Mouse (Mus musculus) lung, embryonic 16.5 days (tissue): ENCODE results near the gene Klk1b5. TPM values are rescaled to one million over a fixed set of nuclear protein-coding genes. Genes with fewer than 3 reads are reported as not detected.
"Not testable (repeated sequence)": the region's sequence is repeated elsewhere in the genome, so short reads cannot be mapped to it uniquely, and the experiment has no call there.

ENCODE experiments used
- ATAC-seq: fragments of 200-750 bp; cut with Nextera tagmentation; 2 replicates; pipeline ENCODE4 v1.8.0; 2017; ENCODE audit warnings: low read depth, mild to moderate bottlenecking, moderate library complexity
- H3K27ac ChIP-seq: fragments of 300-500 bp; sonication (generic); 2 replicates; pipeline ENCODE4 v1.5.1; 2014; ENCODE audit warnings: mild to moderate bottlenecking, control low read depth, low read length
- H3K27me3 ChIP-seq: fragments of 300-500 bp; sonication (generic); 2 replicates; pipeline ENCODE4 v1.6.1; 2014; ENCODE audit warnings: low read depth, low read length, mixed read lengths; ENCODE audit not compliant: control insufficient read depth, insufficient read depth
- H3K36me3 ChIP-seq: fragments of 300-500 bp; sonication (generic); 2 replicates; pipeline ENCODE4 v1.6.1; 2014; ENCODE audit warnings: low read length; ENCODE audit not compliant: control insufficient read depth, insufficient read depth
- H3K4me1 ChIP-seq: fragments of 300-500 bp; sonication (generic); replicated peaks from 2 replicates; pipeline ENCODE4 v1.6.1; 2014; ENCODE audit warnings: low read length, mixed read lengths; ENCODE audit not compliant: control insufficient read depth, insufficient read depth
- H3K4me2 ChIP-seq: fragments of 300-500 bp; sonication (generic); 2 replicates; pipeline ENCODE4 v1.6.1; 2014; ENCODE audit warnings: low read depth, low read length, control low read depth
- H3K4me3 ChIP-seq: fragments of 300-500 bp; sonication (generic); 2 replicates; pipeline ENCODE4 v1.5.1; 2014; ENCODE audit warnings: mild to moderate bottlenecking, low read length, control low read depth
- H3K9ac ChIP-seq: fragments of 300-500 bp; sonication (generic); 2 replicates; pipeline ENCODE4 v1.6.1; 2014; ENCODE audit warnings: low read length, control low read depth
- H3K9me3 ChIP-seq: fragments of 300-500 bp; sonication (generic); 2 replicates; pipeline ENCODE4 v1.6.1; 2016; ENCODE audit warnings: low read length; ENCODE audit not compliant: control insufficient read depth
- WGBS: fragments of 180-500 bp; shearing (Covaris S2); extraction: QIAGEN DNeasy Blood & Tissue Kit; methylation state at CpG from one replicate; pipeline ENCODE4 v1.1.7; 2014; 5-methylcytosine and 5-hydroxymethylcytosine counted together
- polyA plus RNA-seq: library from polyadenylated mRNA; unstranded; fragments of >200 nt; fragmentation: Nextera tagmentation; extraction: Ambion mirVana; gene quantifications from 2 replicates; pipeline ENCODE4 v1.2.1, GENCODE M21; 2015

Klk1b5 gene
- polyA plus RNA-seq: not detected in 2 replicates

GRCm38 (mm10) chr7:44215645-44216044 lies at the start of gene Klk1b5:
Gene Klk1b5, plus strand, starts transcription at chr7:44215945.
- Histone ChIP-seq H3K4me3 (no peak within 1 kb of the TSS), H3K4me2 (no peak within 1 kb of the TSS), H3K9me3 (no peaks in the 10 kb centered on the region), H3K27ac (no peak within 1 kb of the TSS), H3K9ac (no peak within 1 kb of the TSS), H3K27me3 (no peaks in the 10 kb centered on the region), H3K4me1 (no peaks in the 10 kb centered on the region), H3K36me3 (no peaks in the 10 kb centered on the region)
- no peak for ATAC-seq
- WGBS: 76% methylated on average over 1 of the region's 1 CpGs

- no peak for ATAC-seq
- H3K4me3 ChIP-seq: no peak overlapping the region
- H3K9ac ChIP-seq: no peak overlapping the region
- no peaks in the 10 kb centered on the region for H3K36me3 ChIP-seq
- WGBS: 56% methylated on average over 9 of the region's 9 CpGs
- no peaks in the 10 kb centered on the region for H3K9me3 ChIP-seq
- H3K27ac ChIP-seq: no peak overlapping the region
- H3K4me1 ChIP-seq: no peaks in the 10 kb centered on the region
- no peak overlapping the region for H3K4me2 ChIP-seq
- no peaks in the 10 kb centered on the region for H3K27me3 ChIP-seq
Observed at GRCm38 (mm10) chr7:44179299-44180045, 36.3 kb upstream of the Klk1b5 start.

- not testable (repeated sequence) for H3K4me1 ChIP-seq, H3K4me2 ChIP-seq, H3K27ac ChIP-seq, H3K27me3 ChIP-seq, H3K9ac ChIP-seq, H3K4me3 ChIP-seq, ATAC-seq, H3K9me3 ChIP-seq, H3K36me3 ChIP-seq
- WGBS: 48% methylated on average over 8 of the region's 8 CpGs
Observed at GRCm38 (mm10) chr7:44186516-44186915, 29.2 kb upstream of the Klk1b5 start.

- not testable (repeated sequence) for H3K9ac ChIP-seq, H3K4me2 ChIP-seq, ATAC-seq, H3K4me3 ChIP-seq, H3K9me3 ChIP-seq, H3K36me3 ChIP-seq, H3K4me1 ChIP-seq, H3K27ac ChIP-seq, H3K27me3 ChIP-seq
Observed at GRCm38 (mm10) chr7:44187936-44188335, 27.8 kb upstream of the Klk1b5 start, which contains the start of gene Klk1b24. Gene Klk1b24, plus strand, starts transcription at chr7:44188236.

GRCm38 (mm10) chr7:44193466-44193865 lies 22.3 kb upstream of the Klk1b5 start:
- not testable (repeated sequence) for ATAC-seq

GRCm38 (mm10) chr7:44197891-44198290 lies 17.9 kb upstream of the Klk1b5 start, which contains the start of gene Klk1b3:
Gene Klk1b3, plus strand, starts transcription at chr7:44198191.
- Histone ChIP-seq H3K27ac (no peak within 1 kb of the TSS), H3K27me3 (no peaks in the 10 kb centered on the region), H3K4me1 (no peaks in the 10 kb centered on the region), H3K4me2 (no peak within 1 kb of the TSS), H3K9me3 (no peaks in the 10 kb centered on the region), H3K4me3 (no peak within 1 kb of the TSS), H3K9ac (no peak within 1 kb of the TSS), H3K36me3 (no peaks in the 10 kb centered on the region)
- 52% methylated on average over 3 of the region's 3 CpGs for WGBS
- ATAC-seq: no peak

More at GRCm38 (mm10) chr7:44193466-44193865, 22.3 kb upstream of the Klk1b5 start:
- not testable (repeated sequence) for H3K9me3 ChIP-seq, H3K36me3 ChIP-seq, H3K4me2 ChIP-seq, H3K9ac ChIP-seq, H3K27ac ChIP-seq, H3K4me3 ChIP-seq, H3K27me3 ChIP-seq, H3K4me1 ChIP-seq
- WGBS: 94% methylated on average over 1 of the region's 1 CpGs

- not testable (repeated sequence) for H3K9ac ChIP-seq, H3K27me3 ChIP-seq, H3K4me1 ChIP-seq, H3K4me3 ChIP-seq, H3K36me3 ChIP-seq, H3K27ac ChIP-seq, H3K4me2 ChIP-seq, ATAC-seq, H3K9me3 ChIP-seq
- WGBS: 25% methylated on average over 3 of the region's 3 CpGs
Observed at GRCm38 (mm10) chr7:44207135-44207534, 8.6 kb upstream of the Klk1b5 start, which contains the start of gene Klk1b4. Gene Klk1b4, plus strand, starts transcription at chr7:44207435.

- Histone ChIP-seq H3K4me1 (no peaks in the 10 kb centered on the region), H3K9ac (no peak overlapping the region), H3K4me2 (no peak overlapping the region), H3K36me3 (no peaks in the 10 kb centered on the region), H3K4me3 (no peak overlapping the region), H3K27me3 (no peaks in the 10 kb centered on the region), H3K27ac (no peak overlapping the region), H3K9me3 (no peaks in the 10 kb centered on the region)
- 73% methylated on average over 3 of the region's 3 CpGs for WGBS
- ATAC-seq: no peak
Observed at GRCm38 (mm10) chr7:44208307-44208706, 7.4 kb upstream of the Klk1b5 start.

GRCm38 (mm10) chr7:44221601-44222000 lies 5.9 kb downstream of the Klk1b5 start:
- H3K27ac ChIP-seq, ATAC-seq, H3K36me3 ChIP-seq, H3K4me2 ChIP-seq, H3K4me1 ChIP-seq, H3K9ac ChIP-seq, H3K9me3 ChIP-seq, H3K27me3 ChIP-seq, H3K4me3 ChIP-seq: not testable (repeated sequence)
- WGBS: 48% methylated on average over 8 of the region's 10 CpGs
